ENCODE assay signal across 27 mouse cellular contexts in genomic region chr16:32133148-32133547, GRCm38 (mm10). TPM values are rescaled to one million over a fixed set of nuclear protein-coding genes. Genes with fewer than 3 reads are reported as not detected.
DNase-seq lines count a peak whose midpoint lies in the region; ATAC-seq and TF ChIP-seq lines count a peak whose summit lies in the region.
"Had no signal": no experiment of that assay in that cellular context is flagged by ENCODE, and none has a peak within 500 bp of the region (broad histone marks: within the 10 kb centered on the region; RNA-seq: fewer than 3 reads in every experiment).

No protein-coding gene starts in this region.

- TF ChIP-seq POLR2A in liver, adult 2 months (IDR thresholded peaks at IDR 0.05; ENCODE audit: extremely low read depth, insufficient read depth, low read length): no peak

- TF ChIP-seq CTCF in liver, adult 2 months (IDR thresholded peaks at IDR 0.05; ENCODE audit: low read depth, low read length): no peak
- TF ChIP-seq CTCF in liver, embryonic 14.5 days (IDR thresholded peaks at IDR 0.05; ENCODE audit: low read depth): 0 out of 2 replicates have a peak, but pooled peaks have one; percentile 4

- ATAC-seq in liver, embryonic 14.5 days (ENCODE audit: insufficient read depth): no peak
- ATAC-seq in liver, embryonic 16.5 days (ENCODE audit: low read depth): peak; percentile 74
- ATAC-seq: activated CD4-positive, CD25-positive, alpha-beta regulatory T cell, adult 4 months; forebrain, embryonic 13.5 days; forebrain, embryonic 15.5 days; Patski had no signal

- no peak overlapping the region for H3K4me2 ChIP-seq in liver, embryonic 14.5 days (ENCODE audit: low read depth)
- H3K4me2 ChIP-seq in liver, embryonic 16.5 days (ENCODE audit: low read depth, low read length): no peak overlapping the region
- H3K4me2 ChIP-seq: embryonic facial prominence, embryonic 12.5 days; forebrain, embryonic 13.5 days; forebrain, embryonic 15.5 days had no signal

- peak; percentile 66 for DNase-seq in liver, adult 2 months (ENCODE audit: extremely low read depth, low read depth, low spot score)
- no peak for DNase-seq in liver
- no peak for DNase-seq in ES-E14 (ENCODE audit: low read depth, low spot score)
- no peak for DNase-seq in liver, embryonic 14.5 days (ENCODE audit: low read depth in 3 of 3, low spot score in 3 of 3)
- no peak for DNase-seq in spleen, adult 18-20 months
- no peak for DNase-seq in kidney, postnatal 10 days
- no peak for DNase-seq in spleen, postnatal 10 days (ENCODE audit: low spot score in 2 of 2)
- DNase-seq: adrenal gland, adult 8-10 months; adrenal gland, postnatal 14 days; adrenal gland, postnatal 36 days; cerebellum, adult 11-12 months; cerebellum, adult 2 months; cerebellum, adult 9-10 months; cerebellum, postnatal 10 days; cerebellum, postnatal 25 days had no signal

- no peak overlapping the region for H3K4me3 ChIP-seq in liver, adult 2 months (ENCODE audit: insufficient read depth, low read depth, low read length)
- no peak overlapping the region for H3K4me3 ChIP-seq in ES-E14 (ENCODE audit: insufficient read depth in 1 of 2, low read depth in 1 of 2, low read length in 2 of 2, poor library complexity in 1 of 2, severe bottlenecking in 1 of 2)
- no peak overlapping the region for H3K4me3 ChIP-seq in liver, embryonic 14.5 days (ENCODE audit: insufficient read depth in 1 of 2, low read depth in 2 of 2, low read length in 2 of 2)
- H3K4me3 ChIP-seq in liver, embryonic 16.5 days (ENCODE audit: low read depth, low read length): no peak overlapping the region
- H3K4me3 ChIP-seq: embryonic facial prominence, embryonic 10.5 days; embryonic facial prominence, embryonic 12.5 days; forebrain, embryonic 13.5 days; forebrain, embryonic 15.5 days had no signal

- H3K79me2 ChIP-seq in liver, adult 2 months (ENCODE audit: control insufficient read depth, insufficient read depth, low read length): no peaks in the 10 kb centered on the region

- no peaks in the 10 kb centered on the region for H3K27me3 ChIP-seq in liver, adult 2 months (ENCODE audit: control insufficient read depth, insufficient read depth, low read length)
- H3K27me3 ChIP-seq in liver, embryonic 14.5 days (ENCODE audit: control insufficient read depth, insufficient read depth, low read length): no peaks in the 10 kb centered on the region
- no peaks in the 10 kb centered on the region for H3K27me3 ChIP-seq in liver, embryonic 16.5 days (ENCODE audit: control insufficient read depth, insufficient read depth, low read depth, low read length)
- H3K27me3 ChIP-seq: embryonic facial prominence, embryonic 12.5 days; forebrain, embryonic 13.5 days; forebrain, embryonic 15.5 days had no signal

- no peak for TF ChIP-seq EP300 in liver, embryonic 14.5 days (IDR thresholded peaks at IDR 0.05; ENCODE audit: low read depth)

- whole genome bisulfite sequencing in liver, adult 2 months: 36% methylated on average over 3 of the region's 3 CpGs
- WGBS in liver, embryonic 14.5 days (ENCODE audit: insufficient replicate concordance): 61% methylated on average over 3 of the region's 3 CpGs
- 56% methylated on average over 3 of the region's 3 CpGs for WGBS in liver, embryonic 16.5 days (ENCODE audit: insufficient replicate concordance)

- H3K9ac ChIP-seq in liver, adult 2 months (ENCODE audit: low read depth, low read length): no peak overlapping the region
- H3K9ac ChIP-seq in ES-E14 (ENCODE audit: insufficient read depth, low read depth, low read length, poor library complexity, severe bottlenecking): 0 out of 2 replicates have a peak overlapping the region, but pooled peaks have one; percentile 4
- H3K9ac ChIP-seq in liver, embryonic 14.5 days (replicated peaks): no peak overlapping the region
- H3K9ac ChIP-seq in liver, embryonic 16.5 days (ENCODE audit: low read depth, low read length): no peak overlapping the region
- H3K9ac ChIP-seq: embryonic facial prominence, embryonic 12.5 days; forebrain, embryonic 13.5 days; forebrain, embryonic 15.5 days had no signal

- no peak overlapping the region for H3K27ac ChIP-seq in liver, adult 2 months (replicated peaks; ENCODE audit: insufficient read depth, low read depth, low read length)
- H3K27ac ChIP-seq in ES-E14 (ENCODE audit: insufficient read depth, low read depth, low read length, poor library complexity, severe bottlenecking): no peak overlapping the region
- no peak overlapping the region for H3K27ac ChIP-seq in liver, embryonic 14.5 days
- no peak overlapping the region for H3K27ac ChIP-seq in liver, embryonic 16.5 days (ENCODE audit: low read length)
- H3K27ac ChIP-seq: embryonic facial prominence, embryonic 10.5 days; embryonic facial prominence, embryonic 12.5 days; forebrain, embryonic 13.5 days; forebrain, embryonic 15.5 days had no signal

- H3K9me3 ChIP-seq in ES-E14 (ENCODE audit: control insufficient read depth, insufficient read depth, low read depth, low read length): no peaks in the 10 kb centered on the region
- H3K9me3 ChIP-seq in liver, embryonic 14.5 days (ENCODE audit: control insufficient read depth, low read length): no peaks in the 10 kb centered on the region
- no peaks in the 10 kb centered on the region for H3K9me3 ChIP-seq in liver, embryonic 16.5 days (replicated peaks; ENCODE audit: control insufficient read depth, low read length)
- H3K9me3 ChIP-seq: embryonic facial prominence, embryonic 10.5 days; embryonic facial prominence, embryonic 12.5 days; forebrain, embryonic 13.5 days; forebrain, embryonic 15.5 days; G1E had no signal

- H3K4me1 ChIP-seq in liver, adult 2 months (ENCODE audit: control insufficient read depth, insufficient read depth, low read length): no peaks in the 10 kb centered on the region; the same call in 1 of the 2 replicates
- peaks cover 6 to 8% of the 10 kb centered on the region in 2 experiments; a peak in 3 of 4 replicates for H3K4me1 ChIP-seq in ES-E14 (ENCODE audit: control insufficient read depth in 2 of 2, insufficient read depth in 2 of 2, low read length in 2 of 2, poor library complexity in 1 of 2)
- peaks cover 0 to 17% of the 10 kb centered on the region in 2 experiments; a peak in 2 of 4 replicates for H3K4me1 ChIP-seq in liver, embryonic 14.5 days (replicated peaks; ENCODE audit: control insufficient read depth in 2 of 2, insufficient read depth in 2 of 2, low read length in 1 of 2)
- H3K4me1 ChIP-seq in liver, embryonic 16.5 days (ENCODE audit: control insufficient read depth, low read depth, low read length): peaks cover 2% of the 10 kb centered on the region; the same call in 1 of the 2 replicates
- H3K4me1 ChIP-seq: embryonic facial prominence, embryonic 12.5 days; forebrain, embryonic 13.5 days; forebrain, embryonic 15.5 days had no signal

- in situ Hi-C loops in ES-E14 (cut with MboI; ENCODE audit: low sequenced_read_pairs in 2 of 2, unreplicated experiment in 2 of 2): no loop called here

- H3K36me3 ChIP-seq in liver, adult 2 months (ENCODE audit: control insufficient read depth, insufficient read depth, low read length): no peaks in the 10 kb centered on the region
- H3K36me3 ChIP-seq in ES-E14 (ENCODE audit: control insufficient read depth, insufficient read depth, low read length, poor library complexity, severe bottlenecking): no peaks in the 10 kb centered on the region; the same call in 1 of the 2 replicates
- no peaks in the 10 kb centered on the region for H3K36me3 ChIP-seq in liver, embryonic 14.5 days (replicated peaks; ENCODE audit: control insufficient read depth, insufficient read depth, low read depth)
- no peaks in the 10 kb centered on the region for H3K36me3 ChIP-seq in liver, embryonic 16.5 days (ENCODE audit: control insufficient read depth, insufficient read depth)
- H3K36me3 ChIP-seq: embryonic facial prominence, embryonic 10.5 days; embryonic facial prominence, embryonic 12.5 days; forebrain, embryonic 15.5 days; G1E had no signal

TF ChIP-seq in ES-E14, 5 proteins besides CTCF, POLR2A, EP300 and RAD21 (continues in another document):
- TF ChIP-seq ZNF384 (IDR thresholded peaks at IDR 0.05; ENCODE audit: low read depth, low read length): no peak
- TF ChIP-seq CHD2 (IDR thresholded peaks at IDR 0.05; ENCODE audit: low read depth, low read length): no peak
- no peak for TF ChIP-seq HCFC1 (IDR thresholded peaks at IDR 0.05; ENCODE audit: borderline replicate concordance, insufficient read depth, low read length)

RNA-seq across cellular contexts. Expression of gene Nrros, which starts 32.2 kb away (rescaled TPM):
- total RNA-seq in liver, adult 2 months (2014; rRNA removed): 4.1 and 5.3 TPM in 2 replicates
- 3.1 and 5.9 TPM in 2 replicates for polyA plus RNA-seq in liver, adult 2 months (2012; rRNA removed)
- total RNA-seq in ES-E14 (2012; rRNA removed): 6.4 and 7.2 TPM in 2 replicates
- 11.6 and 13.2 TPM in 2 replicates for polyA plus RNA-seq in liver, embryonic 14.5 days (2012; rRNA removed)
- polyA plus RNA-seq in liver, embryonic 14.5 days (2014; fragmentation: Nextera tagmentation; extraction: Ambion mirVana): 18.8 and 18.9 TPM in 2 replicates
- polyA plus RNA-seq in liver, embryonic 16.5 days (2015; fragmentation: Nextera tagmentation; extraction: Ambion mirVana): 22.8 and 23.3 TPM in 2 replicates
- polyA plus RNA-seq: C2C12, Patski had no signal

RNA-seq across cellular contexts. Expression of gene Cep19, which starts 33.5 kb away (rescaled TPM):
- 6.0 and 6.5 TPM in 2 replicates for total RNA-seq in liver, adult 2 months (2014; rRNA removed)
- polyA plus RNA-seq in liver, adult 2 months (2012; rRNA removed): 7.6 and 10.1 TPM in 2 replicates
- total RNA-seq in ES-E14 (2012; rRNA removed): 8.9 and 11.9 TPM in 2 replicates
- polyA plus RNA-seq in liver, embryonic 14.5 days (2012; rRNA removed): 1.3 and 2.1 TPM in 2 replicates
- polyA plus RNA-seq in liver, embryonic 14.5 days (2014; fragmentation: Nextera tagmentation; extraction: Ambion mirVana): 4.0 and 4.3 TPM in 2 replicates
- polyA plus RNA-seq in liver, embryonic 16.5 days (2015; fragmentation: Nextera tagmentation; extraction: Ambion mirVana): 5.6 and 5.8 TPM in 2 replicates

RNA-seq across cellular contexts. Expression of gene Pigx, which starts 33.6 kb away (rescaled TPM):
- total RNA-seq in liver, adult 2 months (2014; rRNA removed): 37.7 and 40.5 TPM in 2 replicates
- polyA plus RNA-seq in liver, adult 2 months (2012; rRNA removed): 17.5 and 19.0 TPM in 2 replicates
- 59.5 and 86.2 TPM in 2 replicates for total RNA-seq in ES-E14 (2012; rRNA removed)
- 10.5 and 13.2 TPM in 2 replicates for polyA plus RNA-seq in liver, embryonic 14.5 days (2012; rRNA removed)
- 25.5 and 28.8 TPM in 2 replicates for polyA plus RNA-seq in liver, embryonic 14.5 days (2014; fragmentation: Nextera tagmentation; extraction: Ambion mirVana)
- polyA plus RNA-seq in liver, embryonic 16.5 days (2015; fragmentation: Nextera tagmentation; extraction: Ambion mirVana): 33.7 and 36.0 TPM in 2 replicates

RNA-seq across cellular contexts. Expression of gene Bex6, which starts 46.5 kb away (rescaled TPM):
- total RNA-seq in liver, adult 2 months (2014; rRNA removed): not detected in 2 replicates
- polyA plus RNA-seq in liver, adult 2 months (2012; rRNA removed): not detected in 2 replicates
- 1.4 and 1.6 TPM in 2 replicates for total RNA-seq in ES-E14 (2012; rRNA removed)
- polyA plus RNA-seq in liver, embryonic 14.5 days (2012; rRNA removed): 0.52 and 0.90 TPM in 2 replicates
- 0.70 and 0.71 TPM in 2 replicates for polyA plus RNA-seq in liver, embryonic 14.5 days (2014; fragmentation: Nextera tagmentation; extraction: Ambion mirVana)
- 0.90 and 1.1 TPM in 2 replicates for polyA plus RNA-seq in liver, embryonic 16.5 days (2015; fragmentation: Nextera tagmentation; extraction: Ambion mirVana)
- total RNA-seq: adrenal gland, adult 18-20 months; adrenal gland, adult 8-10 months; adrenal gland, postnatal 14 days; adrenal gland, postnatal 36 days; G1E had no signal
- polyA plus RNA-seq: activated CD4-positive, CD25-positive, alpha-beta regulatory T cell, adult 4 months; C2C12; cerebellum, adult 2 months; cortical plate, adult 2 months; embryonic facial prominence, embryonic 10.5 days; embryonic facial prominence, embryonic 14.5 days; forebrain, embryonic 13.5 days; forebrain, embryonic 15.5 days; G1E; Patski had no signal

RNA-seq across cellular contexts. Expression of gene Pak2, which starts 54.0 kb away (rescaled TPM):
- total RNA-seq in liver, adult 2 months (2014; rRNA removed): 11.0 and 11.8 TPM in 2 replicates
- polyA plus RNA-seq in liver, adult 2 months (2012; rRNA removed): 5.8 and 6.3 TPM in 2 replicates
- total RNA-seq in ES-E14 (2012; rRNA removed): 17.9 and 26.9 TPM in 2 replicates
- 4.8 and 6.7 TPM in 2 replicates for polyA plus RNA-seq in liver, embryonic 14.5 days (2012; rRNA removed)
- 9.1 and 9.5 TPM in 2 replicates for polyA plus RNA-seq in liver, embryonic 14.5 days (2014; fragmentation: Nextera tagmentation; extraction: Ambion mirVana)
- 9.7 and 10.6 TPM in 2 replicates for polyA plus RNA-seq in liver, embryonic 16.5 days (2015; fragmentation: Nextera tagmentation; extraction: Ambion mirVana)
